Mouse (Mus musculus) hindbrain, embryonic 11.5 days (tissue): ENCODE measurements at regions not wholly inside any gene's neighbourhood (a gene's known extent, or its start where the extent isn't known, plus 50 kb on each side); places are given as distances from the start of the nearest gene placed in this dataset.

ENCODE experiments used
- ATAC-seq: fragments of 200-750 bp; cut with Nextera tagmentation; 2 replicates; pipeline ENCODE4 v1.8.0; 2017; ENCODE audit warnings: mild to moderate bottlenecking, moderate TSS enrichment, moderate library complexity; ENCODE audit not compliant: low FRiP score
- DNase-seq: peaks from one replicate; pipeline ENCODE4 v3.0.0-alpha.2; 2015; ENCODE audit warnings: low spot score
- H3K27ac ChIP-seq: fragments of 300-500 bp; sonication (generic); 2 replicates; pipeline ENCODE4 v1.5.1; 2014; ENCODE audit warnings: mild to moderate bottlenecking, low read depth, low read length
- H3K27me3 ChIP-seq: fragments of 300-500 bp; sonication (generic); 2 replicates; pipeline ENCODE4 v1.6.1; 2014; ENCODE audit warnings: mild to moderate bottlenecking, low read length, moderate library complexity, mixed read lengths; ENCODE audit not compliant: control insufficient read depth, insufficient read depth
- H3K36me3 ChIP-seq: fragments of 300-500 bp; sonication (generic); 2 replicates; pipeline ENCODE4 v1.6.1; 2014; ENCODE audit warnings: mild to moderate bottlenecking, low read length, moderate library complexity, mixed read lengths; ENCODE audit not compliant: control insufficient read depth, insufficient read depth
- H3K4me1 ChIP-seq: fragments of 300-500 bp; sonication (generic); replicated peaks from 2 replicates; pipeline ENCODE4 v1.6.1; 2014; ENCODE audit warnings: low read length, mixed read lengths; ENCODE audit not compliant: control insufficient read depth, insufficient read depth
- H3K4me2 ChIP-seq: fragments of 300-500 bp; sonication (generic); replicated peaks from 2 replicates; pipeline ENCODE4 v1.6.1; 2014; ENCODE audit warnings: mild to moderate bottlenecking, low read depth, low read length
- H3K4me3 ChIP-seq: fragments of 300-500 bp; sonication (generic); 2 replicates; pipeline ENCODE4 v1.5.1; 2014; ENCODE audit warnings: low read depth, low read length
- H3K9ac ChIP-seq: fragments of 300-500 bp; sonication (generic); 2 replicates; pipeline ENCODE4 v1.6.1; 2014; ENCODE audit warnings: low read depth, low read length
- H3K9me3 ChIP-seq: fragments of 300-500 bp; sonication (generic); 2 replicates; pipeline ENCODE4 v1.6.1; 2016; ENCODE audit warnings: low read length; ENCODE audit not compliant: control insufficient read depth
- WGBS: fragments of 180-500 bp; shearing (Covaris S2); extraction: QIAGEN DNeasy Blood & Tissue Kit; methylation state at CpG from one replicate; pipeline ENCODE4 v1.1.7; 2014; 5-methylcytosine and 5-hydroxymethylcytosine counted together

- H3K36me3 ChIP-seq, result no peaks in the 10 kb centered on the region
- no peaks in the 10 kb centered on the region for H3K9me3 ChIP-seq
- H3K27ac ChIP-seq, result no peak overlapping the region
- no peaks in the 10 kb centered on the region for H3K4me1 ChIP-seq
- H3K9ac ChIP-seq, result no peak overlapping the region
- H3K4me2 ChIP-seq, result no peak overlapping the region
- ATAC-seq (no peak), DNase-seq (no peak)
- no peaks in the 10 kb centered on the region for H3K27me3 ChIP-seq
- no peak overlapping the region for H3K4me3 ChIP-seq
Measured at GRCm38 (mm10) chr10:98388543-98388942, 525.7 kb upstream of the Atp2b1 start.

- no peaks in the 10 kb centered on the region for H3K9me3 ChIP-seq
- WGBS, result 18% methylated on average over 1 of the region's 1 CpGs
- no peak overlapping the region for H3K4me3 ChIP-seq
- no peaks in the 10 kb centered on the region for H3K36me3 ChIP-seq
- no peaks in the 10 kb centered on the region for H3K27me3 ChIP-seq
- no peak overlapping the region for H3K9ac ChIP-seq
- no peak overlapping the region for H3K27ac ChIP-seq
- no peak overlapping the region for H3K4me2 ChIP-seq
- DNase-seq (peak; percentile 69), ATAC-seq (peak; percentile 81)
- H3K4me1 ChIP-seq, result no peaks in the 10 kb centered on the region
Measured at GRCm38 (mm10) chr10:98399864-98400263, 514.3 kb upstream of the Atp2b1 start.

GRCm38 (mm10) chr10:98417807-98418743, 496.1 kb upstream of the Atp2b1 start:
- Histone ChIP-seq H3K4me2 (no peak overlapping the region), H3K36me3 (no peaks in the 10 kb centered on the region), H3K9me3 (no peaks in the 10 kb centered on the region), H3K9ac (no peak overlapping the region), H3K4me1 (no peaks in the 10 kb centered on the region), H3K27me3 (no peaks in the 10 kb centered on the region), H3K27ac (no peak overlapping the region), H3K4me3 (no peak overlapping the region)
- WGBS, result 72% methylated on average over 16 of the region's 17 CpGs
- DNase-seq (no peak), ATAC-seq (peak; percentile 74)

- H3K4me2 ChIP-seq, result no peak overlapping the region
- no peaks in the 10 kb centered on the region for H3K36me3 ChIP-seq
- ATAC-seq (no peak), DNase-seq (no peak)
- H3K9me3 ChIP-seq, result no peaks in the 10 kb centered on the region
- no peak overlapping the region for H3K9ac ChIP-seq
- H3K27ac ChIP-seq, result no peak overlapping the region
- H3K4me3 ChIP-seq, result no peak overlapping the region
- H3K27me3 ChIP-seq, result no peaks in the 10 kb centered on the region
- H3K4me1 ChIP-seq, result no peaks in the 10 kb centered on the region
- WGBS, result 100% methylated on average over 1 of the region's 1 CpGs
Measured at GRCm38 (mm10) chr10:98424450-98424849, 489.8 kb upstream of the Atp2b1 start.

- DNase-seq, result no peak
- no peak overlapping the region for H3K4me3 ChIP-seq
- no peak overlapping the region for H3K27ac ChIP-seq
- no peaks in the 10 kb centered on the region for H3K4me1 ChIP-seq
- no peaks in the 10 kb centered on the region for H3K9me3 ChIP-seq
- WGBS, result 93% methylated on average over 3 of the region's 3 CpGs
- no peak overlapping the region for H3K9ac ChIP-seq
- H3K4me2 ChIP-seq, result no peak overlapping the region
- ATAC-seq, result peak; percentile 40; the same call in 1 of the 2 replicates
- no peaks in the 10 kb centered on the region for H3K36me3 ChIP-seq
- no peaks in the 10 kb centered on the region for H3K27me3 ChIP-seq
Measured at GRCm38 (mm10) chr10:98434974-98435373, 479.2 kb upstream of the Atp2b1 start.

GRCm38 (mm10) chr10:98461538-98461937, 452.7 kb upstream of the Atp2b1 start:
- H3K36me3 ChIP-seq, result no peaks in the 10 kb centered on the region
- WGBS, result 95% methylated on average over 2 of the region's 2 CpGs
- H3K9me3 ChIP-seq, result no peaks in the 10 kb centered on the region
- H3K9ac ChIP-seq, result no peak overlapping the region
- DNase-seq, result no peak
- no peaks in the 10 kb centered on the region for H3K27me3 ChIP-seq
- H3K27ac ChIP-seq, result no peak overlapping the region
- H3K4me3 ChIP-seq, result no peak overlapping the region
- no peak overlapping the region for H3K4me2 ChIP-seq
- ATAC-seq, result no peak
- H3K4me1 ChIP-seq, result no peaks in the 10 kb centered on the region

GRCm38 (mm10) chr10:98474581-98474980, 439.6 kb upstream of the Atp2b1 start:
- no peak overlapping the region for H3K4me2 ChIP-seq
- no peaks in the 10 kb centered on the region for H3K36me3 ChIP-seq
- H3K4me3 ChIP-seq, result no peak overlapping the region
- H3K27ac ChIP-seq, result no peak overlapping the region
- no peak for ATAC-seq
- DNase-seq, result no peak
- no peaks in the 10 kb centered on the region for H3K4me1 ChIP-seq
- 90% methylated on average over 3 of the region's 3 CpGs for WGBS
- H3K9ac ChIP-seq, result no peak overlapping the region
- no peaks in the 10 kb centered on the region for H3K9me3 ChIP-seq
- no peaks in the 10 kb centered on the region for H3K27me3 ChIP-seq

- Histone ChIP-seq H3K9ac (no peak overlapping the region), H3K4me3 (no peak overlapping the region), H3K27me3 (no peaks in the 10 kb centered on the region), H3K27ac (no peak overlapping the region), H3K9me3 (no peaks in the 10 kb centered on the region), H3K36me3 (no peaks in the 10 kb centered on the region), H3K4me2 (no peak overlapping the region), H3K4me1 (no peaks in the 10 kb centered on the region)
- ATAC-seq (no peak), DNase-seq (no peak)
- WGBS, result 83% methylated on average over 20 of the region's 20 CpGs
Measured at GRCm38 (mm10) chr10:98485751-98486681, 428.2 kb upstream of the Atp2b1 start.
